Mouse (Mus musculus) spleen, adult 2 months (tissue): ENCODE measurements around the gene Rnft2.

Source experiments
- CTCF ChIP-seq: fragments of 200-500 bp; IDR thresholded peaks from 2 replicates; pipeline ENCODE4 v1.5.1; 2011; ENCODE audit warnings: mild to moderate bottlenecking, inconsistent platforms; ENCODE audit not compliant: insufficient read depth, insufficient read length, insufficient replicate concordance; ENCODE audit errors: extremely low read depth
- POLR2A ChIP-seq: fragments of 200-500 bp; IDR thresholded peaks from 2 replicates; pipeline ENCODE4 v1.6.1; 2011; ENCODE audit warnings: low read depth, low read length, inconsistent platforms

DNA sequence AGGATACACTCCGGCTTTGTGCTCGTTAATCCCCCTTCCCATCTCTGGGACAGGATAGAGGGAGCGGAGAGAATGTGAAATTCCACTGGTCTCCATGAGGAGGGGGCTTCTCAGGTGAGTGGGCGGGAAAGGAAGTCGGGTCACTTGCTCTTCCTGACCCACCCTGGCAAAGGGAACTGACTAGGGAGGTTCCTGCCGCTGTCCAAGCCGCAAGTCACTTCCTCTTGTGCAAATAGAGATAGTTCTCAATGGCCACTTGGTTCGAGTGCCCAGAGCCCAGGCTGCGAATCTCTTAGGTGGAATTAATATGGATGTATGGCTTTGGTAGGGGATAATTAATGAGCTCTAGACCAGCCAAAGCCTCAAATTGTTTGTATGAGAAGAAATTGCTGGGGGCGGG is 15.1 kb upstream of the Rnft2 start:
- TF ChIP-seq CTCF (no peak), POLR2A (no peak)
